Mouse (Mus musculus) CH12F3 (cell line): ENCODE data around the gene Bcas3.
"Not testable (repeated sequence)": the region's sequence is repeated elsewhere in the genome, so short reads cannot be mapped to it uniquely, and the experiment has no call there.

Experiments used
- in situ Hi-C: fragments of 300-500 bp; cut with MboI; formaldehyde crosslinking; loops from 2 replicates; pipeline ENCODE4 v1.14.3; 2020; ENCODE audit warnings: low sequenced_read_pairs

Gene Bcas3

GRCm38 (mm10) chr11:85470508-85470907 lies 117.5 kb downstream of the Bcas3 start:
- in situ Hi-C loops, result no loop called here

- in situ Hi-C loops, result no loop called here
Measured at GRCm38 (mm10) chr11:85474326-85474725, 121.4 kb downstream of the Bcas3 start.

- in situ Hi-C loops, result no loop called here
Measured at GRCm38 (mm10) chr11:85482737-85483467, 129.9 kb downstream of the Bcas3 start.

- in situ Hi-C loops, result no loop called here
Measured at GRCm38 (mm10) chr11:85485197-85485940, 132.4 kb downstream of the Bcas3 start.

- in situ Hi-C loops, result no loop called here
Measured at GRCm38 (mm10) chr11:85487501-85487900, 134.5 kb downstream of the Bcas3 start.

GRCm38 (mm10) chr11:85492231-85492630 lies 139.3 kb downstream of the Bcas3 start:
- in situ Hi-C loops, result no loop called here

GRCm38 (mm10) chr11:85492666-85493065 lies 139.7 kb downstream of the Bcas3 start:
- in situ Hi-C loops, result no loop called here

- in situ Hi-C loops, result no loop called here
Measured at GRCm38 (mm10) chr11:85499561-85499960, 146.6 kb downstream of the Bcas3 start.

- in situ Hi-C loops, result no loop called here
Measured at GRCm38 (mm10) chr11:85502031-85502430, 149.1 kb downstream of the Bcas3 start.

GRCm38 (mm10) chr11:85504812-85505211 lies 151.8 kb downstream of the Bcas3 start:
- in situ Hi-C loops, result not testable (repeated sequence)

- in situ Hi-C loops, result no loop called here
Measured at GRCm38 (mm10) chr11:85505811-85506210, 152.8 kb downstream of the Bcas3 start.

GRCm38 (mm10) chr11:85509334-85509733 lies 156.4 kb downstream of the Bcas3 start:
- in situ Hi-C loops, result no loop called here

GRCm38 (mm10) chr11:85511270-85511904 lies 158.4 kb downstream of the Bcas3 start:
- in situ Hi-C loops, result no loop called here

GRCm38 (mm10) chr11:85516724-85517123 lies 163.8 kb downstream of the Bcas3 start:
- in situ Hi-C loops, result no loop called here

- in situ Hi-C loops, result no loop called here
Measured at GRCm38 (mm10) chr11:85518025-85518756, 165.2 kb downstream of the Bcas3 start.

GRCm38 (mm10) chr11:85520236-85520635 lies 167.3 kb downstream of the Bcas3 start:
- in situ Hi-C loops, result no loop called here

GRCm38 (mm10) chr11:85520996-85521395 lies 168.0 kb downstream of the Bcas3 start:
- in situ Hi-C loops, result no loop called here

- in situ Hi-C loops, result no loop called here
Measured at GRCm38 (mm10) chr11:85523646-85524045, 170.7 kb downstream of the Bcas3 start.

- in situ Hi-C loops, result no loop called here
Measured at GRCm38 (mm10) chr11:85524186-85524585, 171.2 kb downstream of the Bcas3 start.

GRCm38 (mm10) chr11:85524841-85525500 lies 172.0 kb downstream of the Bcas3 start:
- in situ Hi-C loops, result no loop called here

- in situ Hi-C loops, result no loop called here
Measured at GRCm38 (mm10) chr11:85525501-85525885, 172.5 kb downstream of the Bcas3 start.
